Mouse (Mus musculus) embryo, embryonic 11.5 days (tissue): ENCODE measurements around the gene Mutyh.

Experiments used
- DNase-seq: peaks from one replicate; pipeline ENCODE4 v3.0.0-alpha.2; 2012; ENCODE audit warnings: low read depth, low spot score

Mutyh gene

GRCm38 (mm10) chr4:116807197-116808129 lies at the start of gene Mutyh, which contains the start of gene Toe1:
Gene Mutyh, plus strand, starts transcription at chr4:116807723.
Gene Toe1, minus strand, starts transcription at chr4:116807640.
- peak; percentile 96 for DNase-seq

GRCm38 (mm10) chr4:116761914-116762313 lies 45.6 kb upstream of the Mutyh start:
- DNase-seq = no peak

- no peak for DNase-seq
These were observed 43.5 kb upstream of the Mutyh start for GRCm38 (mm10) chr4:116764001-116764400.

- DNase-seq = no peak
These were observed 39.0 kb upstream of the Mutyh start for GRCm38 (mm10) chr4:116768510-116768909.

- DNase-seq = no peak
These were observed 38.5 kb upstream of the Mutyh start for GRCm38 (mm10) chr4:116769060-116769459.

GRCm38 (mm10) chr4:116776391-116776790 lies 31.1 kb upstream of the Mutyh start:
- DNase-seq = no peak

GRCm38 (mm10) chr4:116777079-116777478 lies 30.4 kb upstream of the Mutyh start:
- DNase-seq = no peak

GRCm38 (mm10) chr4:116780541-116780940 lies 27.0 kb upstream of the Mutyh start:
- no peak for DNase-seq

GRCm38 (mm10) chr4:116781366-116781765 lies 26.2 kb upstream of the Mutyh start:
- DNase-seq = no peak

- no peak for DNase-seq
These were observed 25.4 kb upstream of the Mutyh start for GRCm38 (mm10) chr4:116782171-116782570.

GRCm38 (mm10) chr4:116786587-116786986 lies 20.9 kb upstream of the Mutyh start:
- DNase-seq = no peak

GRCm38 (mm10) chr4:116787985-116788760 lies 19.4 kb upstream of the Mutyh start:
- DNase-seq = no peak

GRCm38 (mm10) chr4:116788956-116789355 lies 18.6 kb upstream of the Mutyh start:
- peak; percentile 81 for DNase-seq

GRCm38 (mm10) chr4:116792453-116792852 lies 15.1 kb upstream of the Mutyh start:
- no peak for DNase-seq

- no peak for DNase-seq
These were observed 13.2 kb upstream of the Mutyh start for GRCm38 (mm10) chr4:116794273-116794672.

- DNase-seq = no peak
These were observed 10.9 kb upstream of the Mutyh start for GRCm38 (mm10) chr4:116796442-116797110.

GRCm38 (mm10) chr4:116799901-116800300 lies 7.6 kb upstream of the Mutyh start:
- no peak for DNase-seq

GRCm38 (mm10) chr4:116811012-116811411 lies 3.5 kb downstream of the Mutyh start:
- DNase-seq = no peak

- DNase-seq = no peak
These were observed 7.8 kb downstream of the Mutyh start for GRCm38 (mm10) chr4:116815276-116815675.

- DNase-seq = no peak
These were observed 10.0 kb downstream of the Mutyh start for GRCm38 (mm10) chr4:116817486-116817885.

GRCm38 (mm10) chr4:116819968-116820901 lies 12.7 kb downstream of the Mutyh start:
- no peak for DNase-seq
